Mouse (Mus musculus): ENCODE results near the gene Grin3b. TPM values are rescaled to one million over a fixed set of nuclear protein-coding genes. Genes with fewer than 3 reads are reported as not detected.
"Not testable (repeated sequence)": the region's sequence is repeated elsewhere in the genome, so short reads cannot be mapped to it uniquely, and the experiment has no call there.

The Grin3b gene
- polyA plus RNA-seq, 1 experiment from 2014 or later = 0.10 TPM

- Histone ChIP-seq H3K36me3 (peaks cover 22% of the 10 kb centered on the region), H3K9me3 (replicated peaks) (no peaks in the 10 kb centered on the region), H3K4me1 (replicated peaks) (peaks cover 32% of the 10 kb centered on the region), H3K9ac (no peak overlapping the region), H3K27me3 (no peaks in the 10 kb centered on the region), H3K4me3 (replicated peaks) (no peak overlapping the region), H3K4me2 (no peak overlapping the region), H3K27ac (no peak overlapping the region; the same call in 1 of the 2 replicates)
- DNase-seq = no peak
- ATAC-seq (ENCODE audit: low read depth) = no peak
- 69% methylated on average over 9 of the region's 9 CpGs for WGBS (ENCODE audit: insufficient replicate concordance)
These were observed 14.8 kb upstream of the Grin3b start for GRCm38 (mm10) chr10:79955691-79956090.

GRCm38 (mm10) chr10:79956643-79957154 is 13.8 kb upstream of the Grin3b start:
- Histone ChIP-seq H3K36me3 (peaks cover 18% of the 10 kb centered on the region), H3K4me3 (replicated peaks) (no peak overlapping the region), H3K27ac (no peak overlapping the region), H3K9ac (no peak overlapping the region; the same call in 1 of the 2 replicates), H3K4me2 (no peak overlapping the region), H3K4me1 (replicated peaks) (peaks cover 42% of the 10 kb centered on the region), H3K9me3 (replicated peaks) (no peaks in the 10 kb centered on the region), H3K27me3 (no peaks in the 10 kb centered on the region)
- DNase-seq = no peak
- WGBS (ENCODE audit: insufficient replicate concordance) = 32% methylated on average over 4 of the region's 4 CpGs
- ATAC-seq (ENCODE audit: low read depth) = no peak

DNA sequence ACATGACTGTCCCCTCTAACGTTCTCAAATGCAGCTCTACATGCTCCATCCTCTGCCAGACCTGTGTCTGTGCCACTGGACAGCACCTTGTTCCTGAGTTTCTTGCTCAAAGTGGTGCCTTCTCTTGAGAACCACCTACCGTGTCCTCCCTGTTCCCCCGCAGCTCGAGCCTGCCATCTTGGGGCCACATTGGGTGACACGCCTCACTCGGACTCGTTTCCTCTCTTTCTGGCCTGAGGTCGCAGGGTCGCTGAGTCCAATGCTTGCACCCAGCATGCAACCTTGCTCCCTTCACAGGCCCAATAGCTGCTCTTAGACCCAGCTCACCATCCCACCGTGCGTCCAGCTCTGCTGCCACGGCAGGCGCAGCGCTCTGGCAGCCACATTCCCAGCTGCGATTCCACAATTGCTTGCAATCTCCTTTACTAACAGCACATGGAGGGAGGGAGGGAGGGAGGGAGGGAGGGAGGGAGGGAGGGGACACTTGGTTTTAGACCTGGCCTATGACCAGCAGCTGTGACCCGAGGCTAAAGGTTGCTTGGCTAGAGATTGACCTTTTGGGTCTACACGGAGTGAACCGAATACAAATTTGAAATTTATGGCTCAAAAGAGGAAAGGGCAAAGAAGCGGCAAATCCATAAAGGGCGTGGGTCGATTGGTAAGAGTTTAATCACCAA is 12.2 kb upstream of the Grin3b start:
- Histone ChIP-seq H3K36me3 (peaks cover 24% of the 10 kb centered on the region), H3K4me1 (replicated peaks) (peaks cover 45% of the 10 kb centered on the region), H3K4me2 (peak overlapping the region; percentile 33), H3K9me3 (replicated peaks) (no peaks in the 10 kb centered on the region), H3K9ac (no peak overlapping the region), H3K4me3 (replicated peaks) (no peak overlapping the region), H3K27ac (no peak overlapping the region), H3K27me3 (no peaks in the 10 kb centered on the region)
- 16% methylated on average over 21 of the region's 21 CpGs for WGBS (ENCODE audit: insufficient replicate concordance)
- ATAC-seq (ENCODE audit: low read depth) (no peak), DNase-seq (peak; percentile 70)

- Histone ChIP-seq H3K27ac (peak overlapping the region; percentile 53; the same call in 1 of the 2 replicates), H3K4me1 (replicated peaks) (peaks cover 36% of the 10 kb centered on the region), H3K4me2 (peak overlapping the region; percentile 55), H3K4me3 (replicated peaks) (peak overlapping the region; percentile 99), H3K36me3 (peaks cover 32% of the 10 kb centered on the region)
- 27% methylated on average over 10 of the region's 10 CpGs for WGBS (ENCODE audit: insufficient replicate concordance)
- not testable (repeated sequence) for DNase-seq; H3K27me3 ChIP-seq; ATAC-seq (ENCODE audit: low read depth); H3K9ac ChIP-seq; H3K9me3 ChIP-seq (replicated peaks)
These were observed 11.1 kb upstream of the Grin3b start for GRCm38 (mm10) chr10:79959412-79959811.

DNA sequence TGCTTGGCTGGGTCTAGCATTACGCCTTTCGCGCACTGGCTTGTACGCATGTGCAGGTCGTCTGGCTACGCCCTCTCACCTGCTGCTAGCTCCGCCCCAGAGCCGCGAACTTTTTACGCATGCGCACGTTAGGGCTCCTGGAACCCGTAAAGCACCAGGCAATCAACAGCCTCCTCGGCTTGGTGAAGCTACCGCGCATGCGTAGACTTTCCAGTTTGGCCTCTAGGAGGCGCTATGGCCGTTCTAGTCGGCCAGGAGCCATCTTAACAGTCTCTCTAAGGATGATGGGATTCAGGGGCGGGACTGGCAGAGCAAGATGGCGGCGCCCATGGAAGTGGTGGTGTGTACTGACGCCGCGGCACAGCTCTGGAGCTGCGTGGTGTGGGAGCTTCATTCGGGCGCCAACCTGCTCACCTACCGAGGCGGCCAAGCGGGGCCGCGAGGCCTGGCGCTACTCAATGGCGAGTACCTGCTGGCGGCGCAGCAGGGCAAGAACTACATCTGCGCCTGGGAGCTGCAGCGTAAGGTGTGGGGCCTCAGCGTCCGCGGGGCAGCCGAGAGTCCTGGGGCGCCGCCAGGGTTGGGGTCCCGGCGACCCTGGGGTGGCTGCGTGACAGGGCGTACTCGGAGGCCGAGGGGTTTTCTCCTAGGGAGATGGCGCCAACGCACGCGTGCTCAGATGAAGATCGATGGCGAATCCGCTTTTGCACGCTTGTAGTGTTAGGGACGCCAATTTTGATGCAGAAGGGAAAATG is 10.5 kb upstream of the Grin3b start, which contains the start of gene Wdr18:
Gene Wdr18 (plus strand): TSS at position 306 of the 755 bp plus-strand sequence.
- DNase-seq (peak; percentile 100), ATAC-seq (ENCODE audit: low read depth) (peak; percentile 92)
- peaks cover 36% of the 10 kb centered on the region for H3K4me1 ChIP-seq (replicated peaks)
- H3K9me3 ChIP-seq (replicated peaks) = no peaks in the 10 kb centered on the region
- H3K4me3 ChIP-seq (replicated peaks) = peak within 1 kb of the TSS; percentile 99
- peak within 1 kb of the TSS; percentile 94 for H3K4me2 ChIP-seq
- H3K36me3 ChIP-seq = peaks cover 38% of the 10 kb centered on the region
- WGBS (ENCODE audit: insufficient replicate concordance) = under 1% methylated on average over 61 of the region's 61 CpGs
- H3K27ac ChIP-seq = peak within 1 kb of the TSS; percentile 77
- H3K9ac ChIP-seq = peak within 1 kb of the TSS; percentile 88
- no peaks in the 10 kb centered on the region for H3K27me3 ChIP-seq

- WGBS (ENCODE audit: insufficient replicate concordance) = 9% methylated on average over 10 of the region's 10 CpGs
- H3K4me3 ChIP-seq (replicated peaks) = peak overlapping the region; percentile 99
These were observed 9.7 kb upstream of the Grin3b start for GRCm38 (mm10) chr10:79960671-79961294.

GRCm38 (mm10) chr10:79964727-79965126 is 5.8 kb upstream of the Grin3b start:
- no peak overlapping the region for H3K27ac ChIP-seq
- WGBS (ENCODE audit: insufficient replicate concordance) = 90% methylated on average over 7 of the region's 7 CpGs
- no peaks in the 10 kb centered on the region for H3K9me3 ChIP-seq (replicated peaks)
- no peak overlapping the region for H3K4me2 ChIP-seq
- ATAC-seq (ENCODE audit: low read depth) (no peak), DNase-seq (no peak)
- no peak overlapping the region for H3K9ac ChIP-seq
- H3K36me3 ChIP-seq = peaks cover 75% of the 10 kb centered on the region
- peaks cover 15% of the 10 kb centered on the region for H3K27me3 ChIP-seq
- H3K4me1 ChIP-seq (replicated peaks) = peaks cover 21% of the 10 kb centered on the region
- H3K4me3 ChIP-seq (replicated peaks) = no peak overlapping the region

More at GRCm38 (mm10) chr10:79960671-79961294, 9.7 kb upstream of the Grin3b start:
- H3K9ac ChIP-seq = peak overlapping the region; percentile 88
- H3K36me3 ChIP-seq = peaks cover 46% of the 10 kb centered on the region
- peak overlapping the region; percentile 94 for H3K4me2 ChIP-seq
- H3K27me3 ChIP-seq = no peaks in the 10 kb centered on the region
- H3K4me1 ChIP-seq (replicated peaks) = peaks cover 36% of the 10 kb centered on the region
- H3K27ac ChIP-seq = peak overlapping the region; percentile 77
- no peak for DNase-seq
- H3K9me3 ChIP-seq (replicated peaks) = no peaks in the 10 kb centered on the region
- no peak for ATAC-seq (ENCODE audit: low read depth)

- H3K36me3 ChIP-seq = peaks cover 75% of the 10 kb centered on the region
These were observed 5.2 kb upstream of the Grin3b start for GRCm38 (mm10) chr10:79965325-79965724.

GRCm38 (mm10) chr10:79966886-79967400 is 3.6 kb upstream of the Grin3b start:
- no peak for ATAC-seq (ENCODE audit: low read depth)
- Histone ChIP-seq H3K4me1 (replicated peaks) (peaks cover 12% of the 10 kb centered on the region), H3K4me3 (replicated peaks) (no peak overlapping the region), H3K4me2 (no peak overlapping the region), H3K9ac (no peak overlapping the region), H3K27ac (no peak overlapping the region), H3K9me3 (replicated peaks) (no peaks in the 10 kb centered on the region), H3K27me3 (peaks cover 37% of the 10 kb centered on the region), H3K36me3 (peaks cover 67% of the 10 kb centered on the region)
- 83% methylated on average over 5 of the region's 5 CpGs for WGBS (ENCODE audit: insufficient replicate concordance)
- no peak for DNase-seq

More at GRCm38 (mm10) chr10:79965325-79965724, 5.2 kb upstream of the Grin3b start:
- H3K4me1 ChIP-seq (replicated peaks) = peaks cover 19% of the 10 kb centered on the region
- no peak overlapping the region for H3K9ac ChIP-seq
- no peak overlapping the region for H3K27ac ChIP-seq
- H3K4me3 ChIP-seq (replicated peaks) = no peak overlapping the region
- 82% methylated on average over 5 of the region's 5 CpGs for WGBS (ENCODE audit: insufficient replicate concordance)
- H3K27me3 ChIP-seq = peaks cover 21% of the 10 kb centered on the region
- no peak overlapping the region for H3K4me2 ChIP-seq
- no peak for DNase-seq
- ATAC-seq (ENCODE audit: low read depth) = no peak
- no peaks in the 10 kb centered on the region for H3K9me3 ChIP-seq (replicated peaks)

DNA sequence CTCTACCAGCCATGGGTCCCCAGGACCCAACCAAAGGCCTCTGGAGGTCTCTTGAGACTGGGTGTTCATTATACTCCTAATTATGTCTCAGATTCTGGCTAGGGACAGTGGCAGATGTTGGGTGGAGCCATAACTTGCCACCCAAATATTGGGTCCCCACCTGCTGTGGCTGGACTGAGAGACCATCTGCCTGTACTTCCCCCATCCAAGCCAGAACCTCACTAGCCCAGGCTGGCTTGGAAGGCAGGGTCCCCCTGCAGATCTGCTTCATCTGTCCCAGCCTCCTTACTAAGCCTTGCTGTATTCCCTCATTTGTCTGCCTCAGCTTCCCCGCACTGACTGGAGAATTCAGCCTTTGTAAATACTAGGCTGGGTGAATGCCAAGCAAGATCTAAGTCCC is 2.3 kb upstream of the Grin3b start:
- DNase-seq = no peak
- H3K27ac ChIP-seq = no peak overlapping the region
- H3K4me1 ChIP-seq (replicated peaks) = peaks cover 8% of the 10 kb centered on the region
- H3K36me3 ChIP-seq = peaks cover 55% of the 10 kb centered on the region
- no peak overlapping the region for H3K4me2 ChIP-seq
- whole genome bisulfite sequencing (ENCODE audit: insufficient replicate concordance) = 71% methylated on average over 1 of the region's 1 CpGs
- H3K9ac ChIP-seq = no peak overlapping the region
- H3K27me3 ChIP-seq = peaks cover 49% of the 10 kb centered on the region
- no peak for ATAC-seq (ENCODE audit: low read depth)
- no peaks in the 10 kb centered on the region for H3K9me3 ChIP-seq (replicated peaks)
- H3K4me3 ChIP-seq (replicated peaks) = no peak overlapping the region

GRCm38 (mm10) chr10:79969124-79969568 is 1.4 kb upstream of the Grin3b start:
- peaks cover 8% of the 10 kb centered on the region for H3K4me1 ChIP-seq (replicated peaks)
- peaks cover 45% of the 10 kb centered on the region for H3K36me3 ChIP-seq
- H3K4me3 ChIP-seq (replicated peaks) = no peak overlapping the region
- H3K27me3 ChIP-seq = peaks cover 55% of the 10 kb centered on the region
- H3K9me3 ChIP-seq (replicated peaks) = no peaks in the 10 kb centered on the region; the same call in 1 of the 2 replicates
- WGBS (ENCODE audit: insufficient replicate concordance) = 28% methylated on average over 3 of the region's 3 CpGs
- ATAC-seq (ENCODE audit: low read depth) (no peak), DNase-seq (no peak)
- H3K27ac ChIP-seq = no peak overlapping the region
- no peak overlapping the region for H3K4me2 ChIP-seq
- H3K9ac ChIP-seq = no peak overlapping the region

All from liver, embryonic 13.5 days (tissue).